In the genomic region with DNA sequence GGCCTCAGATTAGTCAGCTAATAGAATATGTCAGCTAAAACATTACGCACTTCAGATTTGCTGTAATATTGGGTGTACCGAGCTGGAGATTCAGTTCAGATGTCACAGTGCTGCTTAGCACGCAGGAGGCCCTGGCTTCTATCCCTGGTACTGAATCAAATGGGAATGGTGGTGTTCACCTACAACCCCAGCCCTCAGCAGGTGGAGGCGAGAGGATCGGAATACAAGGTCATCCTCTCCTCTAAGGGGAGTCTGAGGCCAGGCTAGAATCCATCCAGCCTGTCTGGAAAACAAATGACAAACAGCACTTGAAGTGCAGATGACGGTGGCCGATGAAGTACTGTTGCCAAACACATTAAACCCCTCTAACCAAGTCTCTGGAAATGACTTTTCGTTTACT, we compare ENCODE assay signal across 24 mouse cellular contexts. TPM values are rescaled to one million over a fixed set of nuclear protein-coding genes. Genes with fewer than 3 reads are reported as not detected.
A peak's percentile ranks its signal among the peaks of the same experiment; 100 is the strongest.
DNase-seq lines count a peak whose midpoint lies in the region; ATAC-seq lines count a peak whose summit lies in the region.
"Had no signal": no experiment of that assay in that cellular context is flagged by ENCODE, and none has a peak within 500 bp of the region (broad histone marks: within the 10 kb centered on the region; RNA-seq: fewer than 3 reads in every experiment).

No protein-coding gene starts in this region.

- H3K27ac ChIP-seq in midbrain, embryonic 13.5 days = no peak overlapping the region
- no peak overlapping the region for H3K27ac ChIP-seq in midbrain, embryonic 16.5 days (ENCODE audit: low read length)
- H3K27ac ChIP-seq: forebrain, embryonic 10.5 days; forebrain, embryonic 13.5 days; gastrocnemius, adult 2 months; hindbrain, embryonic 10.5 days; hindbrain, embryonic 13.5 days had no signal

- 0 out of 2 replicates have a peak overlapping the region, but pooled peaks have one; percentile 14 for H3K9ac ChIP-seq in midbrain, embryonic 13.5 days (replicated peaks)
- no peak overlapping the region for H3K9ac ChIP-seq in midbrain, embryonic 16.5 days (ENCODE audit: low read depth, low read length)
- H3K9ac ChIP-seq: forebrain, embryonic 13.5 days; hindbrain, embryonic 13.5 days had no signal

- no peak for ATAC-seq in midbrain, embryonic 13.5 days
- ATAC-seq in midbrain, embryonic 16.5 days = no peak
- ATAC-seq in inflammation-experienced regulatory T-cells, adult 6 months = no peak
- ATAC-seq: forebrain, embryonic 13.5 days; forebrain, embryonic 16.5 days; hindbrain, embryonic 16.5 days had no signal

- no peaks in the 10 kb centered on the region for H3K27me3 ChIP-seq in midbrain, embryonic 13.5 days
- H3K27me3 ChIP-seq in midbrain, embryonic 16.5 days (ENCODE audit: control insufficient read depth, insufficient read depth, low read depth, low read length) = no peaks in the 10 kb centered on the region
- H3K27me3 ChIP-seq: CH12.LX; forebrain, embryonic 13.5 days; hindbrain, embryonic 13.5 days had no signal

- H3K4me1 ChIP-seq in midbrain, embryonic 13.5 days (replicated peaks) = no peaks in the 10 kb centered on the region
- H3K4me1 ChIP-seq in midbrain, embryonic 16.5 days (ENCODE audit: control insufficient read depth, insufficient read depth, low read length) = no peaks in the 10 kb centered on the region
- H3K4me1 ChIP-seq: forebrain, embryonic 10.5 days; forebrain, embryonic 13.5 days; hindbrain, embryonic 10.5 days had no signal

- DNase-seq in ZHBTc4 (ENCODE audit: low read depth, low spot score) = peak; percentile 86
- DNase-seq in induced T-regulatory cell, adult 2 months (ENCODE audit: low read depth) = peak; percentile 17
- DNase-seq in gastrocnemius, adult 18-20 months (ENCODE audit: low spot score) = no peak
- DNase-seq in urinary bladder, adult 2 months (ENCODE audit: low spot score) = no peak
- DNase-seq: adrenal gland, adult 2 months; adrenal gland, postnatal 14 days; B cell, adult 2 months; cerebellum, adult 18-20 months; cerebellum, postnatal 14 days; gastrocnemius, adult 2 months; gastrocnemius, postnatal 14 days; heart, adult 11 months; heart, postnatal 36 days had no signal

- no peaks in the 10 kb centered on the region for H3K36me3 ChIP-seq in midbrain, embryonic 13.5 days
- no peaks in the 10 kb centered on the region for H3K36me3 ChIP-seq in midbrain, embryonic 16.5 days (ENCODE audit: control insufficient read depth, insufficient read depth, low read length)
- H3K36me3 ChIP-seq: forebrain, embryonic 10.5 days; hindbrain, embryonic 10.5 days; hindbrain, embryonic 13.5 days had no signal

- no peak overlapping the region for H3K4me3 ChIP-seq in midbrain, embryonic 13.5 days (replicated peaks)
- no peak overlapping the region for H3K4me3 ChIP-seq in midbrain, embryonic 16.5 days (ENCODE audit: low read depth, low read length)
- H3K4me3 ChIP-seq: forebrain, embryonic 10.5 days; forebrain, embryonic 13.5 days; gastrocnemius, adult 2 months; hindbrain, embryonic 10.5 days; hindbrain, embryonic 13.5 days had no signal

- 88% methylated on average over 8 of the region's 8 CpGs for WGBS in midbrain, embryonic 13.5 days
- WGBS in midbrain, embryonic 16.5 days = 88% methylated on average over 8 of the region's 8 CpGs

- H3K9me3 ChIP-seq in midbrain, embryonic 13.5 days = no peaks in the 10 kb centered on the region
- H3K9me3 ChIP-seq in midbrain, embryonic 16.5 days (replicated peaks; ENCODE audit: control insufficient read depth, low read length, poor library complexity, severe bottlenecking) = no peaks in the 10 kb centered on the region; the same call in 1 of the 2 replicates
- H3K9me3 ChIP-seq: forebrain, embryonic 10.5 days; forebrain, embryonic 13.5 days; hindbrain, embryonic 10.5 days; hindbrain, embryonic 13.5 days had no signal

- H3K4me2 ChIP-seq in midbrain, embryonic 13.5 days (replicated peaks) = no peak overlapping the region
- no peak overlapping the region for H3K4me2 ChIP-seq in midbrain, embryonic 16.5 days (ENCODE audit: low read length)
- H3K4me2 ChIP-seq: forebrain, embryonic 13.5 days; heart, embryonic 11.5 days; hindbrain, embryonic 13.5 days had no signal

RNA-seq across cellular contexts. Expression of gene Rps6ka1, which starts 16.7 kb away (rescaled TPM):
- polyA plus RNA-seq in midbrain, embryonic 13.5 days (2015; fragmentation: Nextera tagmentation; extraction: Ambion mirVana) = 19.0 and 19.2 TPM in 2 replicates
- 21.9 and 22.2 TPM in 2 replicates for polyA plus RNA-seq in midbrain, embryonic 16.5 days (2015; fragmentation: Nextera tagmentation; extraction: Ambion mirVana)
- polyA plus RNA-seq in inflammation-experienced regulatory T-cells, adult 6 months (2017; shearing (Covaris generic)) = 100 to 1,000 TPM in 1 of 3 experiments, 10 to 100 TPM in 2; 88.8 to 145 (median 91.9) TPM
- total RNA-seq in gastrocnemius, adult 18-20 months (2021) = 1 to 10 TPM; 4.8 to 5.0 TPM
- 15.9 and 17.9 TPM in 2 replicates for polyA plus RNA-seq in urinary bladder, adult 2 months (2012; rRNA removed)

Comparison
In these comparisons a context has a peak if more than half of its experiments do, and no peak if none do; other contexts are left out.
1. DNase-seq: peak in ZHBTc4 (single experiment) and induced T-regulatory cell, adult 2 months (single experiment); none in gastrocnemius, adult 18-20 months (single experiment) and urinary bladder, adult 2 months (single experiment).